Mouse (Mus musculus): ENCODE data around the gene Ears2. TPM values are rescaled to one million over a fixed set of nuclear protein-coding genes. Genes with fewer than 3 reads are reported as not detected.
A peak's percentile ranks its signal among the peaks of the same experiment; 100 is the strongest.

The Ears2 gene
- polyA plus RNA-seq, 1 experiment from 2014 or later: 16.3 TPM

GRCm38 (mm10) chr7:122020273-122020666 lies 46.8 kb downstream of the Ears2 start:
- Histone ChIP-seq H3K27me3 (ENCODE audit: control insufficient read depth, insufficient read depth, low read length) (no peaks in the 10 kb centered on the region), H3K4me1 (ENCODE audit: control insufficient read depth, insufficient read depth, low read length) (peaks cover 17% of the 10 kb centered on the region), H3K4me2 (peak overlapping the region; percentile 52), H3K9me3 (ENCODE audit: control insufficient read depth, low read length) (no peaks in the 10 kb centered on the region), H3K9ac (ENCODE audit: low read length) (peak overlapping the region; percentile 89), H3K27ac (ENCODE audit: low read depth, low read length) (peak overlapping the region; percentile 88; the same call in 1 of the 2 replicates), H3K4me3 (ENCODE audit: low read depth, low read length) (peak overlapping the region; percentile 75), H3K36me3 (ENCODE audit: control insufficient read depth, insufficient read depth, low read length) (no peaks in the 10 kb centered on the region)
- DNase-seq (ENCODE audit: low spot score, missing footprints): no peak
- WGBS: 3% methylated on average over 6 of the region's 6 CpGs
- peak; percentile 42 for ATAC-seq (ENCODE audit: low FRiP score)

GRCm38 (mm10) chr7:122018978-122019377 lies 48.1 kb downstream of the Ears2 start:
- peaks cover 21% of the 10 kb centered on the region for H3K4me1 ChIP-seq (ENCODE audit: control insufficient read depth, insufficient read depth, low read length)
- no peak overlapping the region for H3K9ac ChIP-seq (ENCODE audit: low read length)
- no peaks in the 10 kb centered on the region for H3K9me3 ChIP-seq (ENCODE audit: control insufficient read depth, low read length)
- peak overlapping the region; percentile 52 for H3K4me2 ChIP-seq
- H3K4me3 ChIP-seq (ENCODE audit: low read depth, low read length): no peak overlapping the region
- DNase-seq (ENCODE audit: low spot score, missing footprints) (no peak), ATAC-seq (ENCODE audit: low FRiP score) (no peak)
- H3K27me3 ChIP-seq (ENCODE audit: control insufficient read depth, insufficient read depth, low read length): no peaks in the 10 kb centered on the region
- WGBS: 88% methylated on average over 7 of the region's 7 CpGs
- H3K27ac ChIP-seq (ENCODE audit: low read depth, low read length): no peak overlapping the region
- H3K36me3 ChIP-seq (ENCODE audit: control insufficient read depth, insufficient read depth, low read length): no peaks in the 10 kb centered on the region

- no peak overlapping the region for H3K4me3 ChIP-seq (ENCODE audit: low read depth, low read length)
These were observed 48.8 kb downstream of the Ears2 start for GRCm38 (mm10) chr7:122018247-122018646.

GRCm38 (mm10) chr7:122015734-122016133 lies 51.3 kb downstream of the Ears2 start:
- WGBS: 65% methylated on average over 10 of the region's 10 CpGs

More at GRCm38 (mm10) chr7:122018247-122018646, 48.8 kb downstream of the Ears2 start:
- no peak overlapping the region for H3K9ac ChIP-seq (ENCODE audit: low read length)
- 69% methylated on average over 3 of the region's 3 CpGs for WGBS
- DNase-seq (ENCODE audit: low spot score, missing footprints) (no peak), ATAC-seq (ENCODE audit: low FRiP score) (no peak)
- H3K27ac ChIP-seq (ENCODE audit: low read depth, low read length): no peak overlapping the region
- H3K4me1 ChIP-seq (ENCODE audit: control insufficient read depth, insufficient read depth, low read length): peaks cover 21% of the 10 kb centered on the region
- H3K36me3 ChIP-seq (ENCODE audit: control insufficient read depth, insufficient read depth, low read length): no peaks in the 10 kb centered on the region
- no peaks in the 10 kb centered on the region for H3K9me3 ChIP-seq (ENCODE audit: control insufficient read depth, low read length)
- no peak overlapping the region for H3K4me2 ChIP-seq
- no peaks in the 10 kb centered on the region for H3K27me3 ChIP-seq (ENCODE audit: control insufficient read depth, insufficient read depth, low read length)

GRCm38 (mm10) chr7:122015105-122015504 lies 52.0 kb downstream of the Ears2 start:
- Histone ChIP-seq H3K27me3 (ENCODE audit: control insufficient read depth, insufficient read depth, low read length) (no peaks in the 10 kb centered on the region), H3K27ac (ENCODE audit: low read depth, low read length) (peak overlapping the region; percentile 57), H3K4me2 (no peak overlapping the region), H3K9ac (ENCODE audit: low read length) (no peak overlapping the region), H3K4me3 (ENCODE audit: low read depth, low read length) (no peak overlapping the region), H3K9me3 (ENCODE audit: control insufficient read depth, low read length) (no peaks in the 10 kb centered on the region), H3K4me1 (ENCODE audit: control insufficient read depth, insufficient read depth, low read length) (peaks cover 21% of the 10 kb centered on the region), H3K36me3 (ENCODE audit: control insufficient read depth, insufficient read depth, low read length) (peaks cover 3% of the 10 kb centered on the region; the same call in 1 of the 2 replicates)
- WGBS: 63% methylated on average over 8 of the region's 8 CpGs
- ATAC-seq (ENCODE audit: low FRiP score) (peak; percentile 36; the same call in 1 of the 2 replicates), DNase-seq (ENCODE audit: low spot score, missing footprints) (no peak)

More at GRCm38 (mm10) chr7:122015734-122016133, 51.3 kb downstream of the Ears2 start:
- H3K9ac ChIP-seq (ENCODE audit: low read length): no peak overlapping the region; the same call in 1 of the 2 replicates
- no peaks in the 10 kb centered on the region for H3K9me3 ChIP-seq (ENCODE audit: control insufficient read depth, low read length)
- H3K4me2 ChIP-seq: no peak overlapping the region
- DNase-seq (ENCODE audit: low spot score, missing footprints): no peak
- peaks cover 3% of the 10 kb centered on the region; the same call in 1 of the 2 replicates for H3K36me3 ChIP-seq (ENCODE audit: control insufficient read depth, insufficient read depth, low read length)
- ATAC-seq (ENCODE audit: low FRiP score): peak; percentile 16; the same call in 1 of the 2 replicates
- peaks cover 21% of the 10 kb centered on the region for H3K4me1 ChIP-seq (ENCODE audit: control insufficient read depth, insufficient read depth, low read length)
- H3K4me3 ChIP-seq (ENCODE audit: low read depth, low read length): no peak overlapping the region
- no peaks in the 10 kb centered on the region for H3K27me3 ChIP-seq (ENCODE audit: control insufficient read depth, insufficient read depth, low read length)
- peak overlapping the region; percentile 57 for H3K27ac ChIP-seq (ENCODE audit: low read depth, low read length)

- no peak overlapping the region for H3K4me2 ChIP-seq
- ATAC-seq (ENCODE audit: low FRiP score) (no peak), DNase-seq (ENCODE audit: low spot score, missing footprints) (no peak)
- no peak overlapping the region for H3K4me3 ChIP-seq (ENCODE audit: low read depth, low read length)
- no peaks in the 10 kb centered on the region for H3K9me3 ChIP-seq (ENCODE audit: control insufficient read depth, low read length)
- no peaks in the 10 kb centered on the region for H3K27me3 ChIP-seq (ENCODE audit: control insufficient read depth, insufficient read depth, low read length)
- WGBS: 88% methylated on average over 10 of the region's 10 CpGs
- no peak overlapping the region for H3K27ac ChIP-seq (ENCODE audit: low read depth, low read length)
- H3K9ac ChIP-seq (ENCODE audit: low read length): no peak overlapping the region
- peaks cover 5% of the 10 kb centered on the region; the same call in 1 of the 2 replicates for H3K36me3 ChIP-seq (ENCODE audit: control insufficient read depth, insufficient read depth, low read length)
- peaks cover 8% of the 10 kb centered on the region; the same call in 1 of the 2 replicates for H3K4me1 ChIP-seq (ENCODE audit: control insufficient read depth, insufficient read depth, low read length)
These were observed 54.1 kb downstream of the Ears2 start for GRCm38 (mm10) chr7:122012949-122013348.

- DNase-seq (ENCODE audit: low spot score, missing footprints) (no peak), ATAC-seq (ENCODE audit: low FRiP score) (no peak)
- Histone ChIP-seq H3K27ac (ENCODE audit: low read depth, low read length) (no peak overlapping the region), H3K4me2 (no peak overlapping the region), H3K9me3 (ENCODE audit: control insufficient read depth, low read length) (no peaks in the 10 kb centered on the region), H3K4me3 (ENCODE audit: low read depth, low read length) (no peak overlapping the region), H3K27me3 (ENCODE audit: control insufficient read depth, insufficient read depth, low read length) (no peaks in the 10 kb centered on the region), H3K4me1 (ENCODE audit: control insufficient read depth, insufficient read depth, low read length) (peaks cover 8% of the 10 kb centered on the region; the same call in 1 of the 2 replicates), H3K9ac (ENCODE audit: low read length) (no peak overlapping the region), H3K36me3 (ENCODE audit: control insufficient read depth, insufficient read depth, low read length) (peaks cover 5% of the 10 kb centered on the region; the same call in 1 of the 2 replicates)
- WGBS: 94% methylated on average over 4 of the region's 4 CpGs
These were observed 54.7 kb downstream of the Ears2 start for GRCm38 (mm10) chr7:122012370-122012769.

- no peak overlapping the region for H3K4me2 ChIP-seq
- WGBS: 73% methylated on average over 8 of the region's 8 CpGs
- H3K27ac ChIP-seq (ENCODE audit: low read depth, low read length): no peak overlapping the region
- no peak overlapping the region for H3K9ac ChIP-seq (ENCODE audit: low read length)
- no peaks in the 10 kb centered on the region for H3K9me3 ChIP-seq (ENCODE audit: control insufficient read depth, low read length)
- DNase-seq (ENCODE audit: low spot score, missing footprints) (no peak), ATAC-seq (ENCODE audit: low FRiP score) (no peak)
- H3K4me3 ChIP-seq (ENCODE audit: low read depth, low read length): no peak overlapping the region
- no peaks in the 10 kb centered on the region for H3K27me3 ChIP-seq (ENCODE audit: control insufficient read depth, insufficient read depth, low read length)
- no peaks in the 10 kb centered on the region for H3K4me1 ChIP-seq (ENCODE audit: control insufficient read depth, insufficient read depth, low read length)
- H3K36me3 ChIP-seq (ENCODE audit: control insufficient read depth, insufficient read depth, low read length): peaks cover 25% of the 10 kb centered on the region
These were observed 66.7 kb downstream of the Ears2 start for GRCm38 (mm10) chr7:122000396-122000795.

GRCm38 (mm10) chr7:121995961-121996360 lies 71.1 kb downstream of the Ears2 start:
- WGBS: 92% methylated on average over 5 of the region's 5 CpGs
- no peak overlapping the region for H3K9ac ChIP-seq (ENCODE audit: low read length)
- DNase-seq (ENCODE audit: low spot score, missing footprints): no peak
- no peaks in the 10 kb centered on the region for H3K27me3 ChIP-seq (ENCODE audit: control insufficient read depth, insufficient read depth, low read length)
- H3K9me3 ChIP-seq (ENCODE audit: control insufficient read depth, low read length): no peaks in the 10 kb centered on the region
- no peak for ATAC-seq (ENCODE audit: low FRiP score)
- peaks cover 28% of the 10 kb centered on the region for H3K36me3 ChIP-seq (ENCODE audit: control insufficient read depth, insufficient read depth, low read length)
- no peaks in the 10 kb centered on the region for H3K4me1 ChIP-seq (ENCODE audit: control insufficient read depth, insufficient read depth, low read length)
- no peak overlapping the region for H3K27ac ChIP-seq (ENCODE audit: low read depth, low read length)
- H3K4me3 ChIP-seq (ENCODE audit: low read depth, low read length): no peak overlapping the region
- no peak overlapping the region for H3K4me2 ChIP-seq

Data from midbrain, embryonic 11.5 days (tissue).